Mouse (Mus musculus) neural tube, embryonic 15.5 days (tissue): ENCODE measurements around the gene Tnnt2. TPM values are rescaled to one million over a fixed set of nuclear protein-coding genes. Genes with fewer than 3 reads are reported as not detected.

Source experiments
- ATAC-seq: fragments of 200-750 bp; cut with Nextera tagmentation; 2 replicates; pipeline ENCODE4 v1.8.0; 2017; ENCODE audit warnings: mild to moderate bottlenecking, moderate TSS enrichment, moderate library complexity; ENCODE audit not compliant: low FRiP score
- H3K27ac ChIP-seq: fragments of 300-500 bp; sonication (generic); replicated peaks from 2 replicates; pipeline ENCODE4 v1.5.1; 2015; ENCODE audit warnings: mild to moderate bottlenecking, inconsistent platforms
- H3K27me3 ChIP-seq: fragments of 300-500 bp; sonication (generic); replicated peaks from 2 replicates; pipeline ENCODE4 v1.6.1; 2015; ENCODE audit warnings: inconsistent platforms
- H3K36me3 ChIP-seq: fragments of 300-500 bp; sonication (generic); 2 replicates; pipeline ENCODE4 v1.6.1; 2015; ENCODE audit warnings: inconsistent platforms
- H3K4me1 ChIP-seq: fragments of 300-500 bp; sonication (generic); 2 replicates; pipeline ENCODE4 v1.6.1; 2015; ENCODE audit warnings: inconsistent platforms
- H3K4me2 ChIP-seq: fragments of 300-500 bp; sonication (generic); 2 replicates; pipeline ENCODE4 v1.6.1; 2015; ENCODE audit warnings: inconsistent platforms, mild to moderate bottlenecking, moderate library complexity
- H3K4me3 ChIP-seq: fragments of 300-500 bp; sonication (generic); replicated peaks from 2 replicates; pipeline ENCODE4 v1.5.1; 2015; ENCODE audit warnings: mild to moderate bottlenecking, inconsistent platforms
- H3K9ac ChIP-seq: fragments of 300-500 bp; sonication (generic); replicated peaks from 2 replicates; pipeline ENCODE4 v1.6.1; 2015; ENCODE audit warnings: mild to moderate bottlenecking, inconsistent platforms
- H3K9me3 ChIP-seq: fragments of 300-500 bp; sonication (generic); replicated peaks from 2 replicates; pipeline ENCODE4 v1.6.1; 2016; ENCODE audit warnings: inconsistent platforms
- WGBS: fragments of 180-500 bp; shearing (Covaris S2); methylation state at CpG from one replicate; pipeline ENCODE4 v1.1.7; 2015; ENCODE audit warnings: mixed read lengths; 5-methylcytosine and 5-hydroxymethylcytosine counted together
- polyA plus RNA-seq: library from polyadenylated mRNA; unstranded; fragments of >200 nt; fragmentation: Nextera tagmentation; extraction: Ambion mirVana; gene quantifications from 2 replicates; pipeline ENCODE4 v1.2.1, GENCODE M21; 2015

Gene Tnnt2
- polyA plus RNA-seq, 1 experiment from 2014 or later = 12.3 TPM

DNA sequence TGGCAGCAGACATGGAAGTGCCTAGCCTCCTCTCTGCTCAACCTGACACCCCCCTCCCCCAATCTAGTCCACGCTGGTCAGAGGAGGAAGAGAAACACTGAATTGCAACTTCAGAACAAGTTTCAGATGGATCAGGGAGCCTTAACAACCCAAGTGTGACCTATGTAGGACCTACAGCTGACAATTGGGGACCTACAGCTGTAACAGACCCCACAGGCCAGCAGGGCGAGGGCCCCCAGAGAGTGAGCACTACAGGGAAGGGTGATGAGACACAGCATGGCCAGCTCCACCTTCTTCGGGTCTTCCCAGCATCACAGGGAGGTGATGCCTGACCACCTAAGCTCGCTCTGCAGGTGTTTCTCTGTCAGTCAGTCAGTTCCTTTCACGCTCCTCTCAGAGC lies 24.9 kb downstream of the Tnnt2 start:
- Histone ChIP-seq H3K4me3 (no peak overlapping the region), H3K4me2 (no peak overlapping the region), H3K36me3 (no peaks in the 10 kb centered on the region), H3K9ac (no peak overlapping the region), H3K27me3 (no peaks in the 10 kb centered on the region), H3K27ac (no peak overlapping the region), H3K9me3 (no peaks in the 10 kb centered on the region), H3K4me1 (no peaks in the 10 kb centered on the region)
- ATAC-seq = no peak
- WGBS = 83% methylated on average over 5 of the region's 5 CpGs

- H3K27me3 ChIP-seq = no peaks in the 10 kb centered on the region
- no peak overlapping the region for H3K4me3 ChIP-seq
- H3K4me2 ChIP-seq = no peak overlapping the region
- H3K9ac ChIP-seq = no peak overlapping the region
- H3K36me3 ChIP-seq = no peaks in the 10 kb centered on the region
- no peaks in the 10 kb centered on the region for H3K4me1 ChIP-seq
- ATAC-seq = no peak
- no peak overlapping the region for H3K27ac ChIP-seq
- no peaks in the 10 kb centered on the region for H3K9me3 ChIP-seq
- WGBS = 73% methylated on average over 9 of the region's 9 CpGs
These were observed 25.9 kb downstream of the Tnnt2 start for GRCm38 (mm10) chr1:135861980-135862552.

GRCm38 (mm10) chr1:135862561-135862960 lies 26.4 kb downstream of the Tnnt2 start:
- H3K4me2 ChIP-seq = no peak overlapping the region
- WGBS = 81% methylated on average over 5 of the region's 5 CpGs
- H3K36me3 ChIP-seq = no peaks in the 10 kb centered on the region

GRCm38 (mm10) chr1:135863786-135864335 lies 27.7 kb downstream of the Tnnt2 start:
- Histone ChIP-seq H3K27me3 (no peaks in the 10 kb centered on the region), H3K4me3 (no peak overlapping the region), H3K4me1 (no peaks in the 10 kb centered on the region), H3K27ac (no peak overlapping the region), H3K4me2 (no peak overlapping the region), H3K9me3 (no peaks in the 10 kb centered on the region), H3K36me3 (no peaks in the 10 kb centered on the region), H3K9ac (no peak overlapping the region)
- WGBS = 85% methylated on average over 9 of the region's 9 CpGs
- ATAC-seq = no peak

More at GRCm38 (mm10) chr1:135862561-135862960, 26.4 kb downstream of the Tnnt2 start:
- Histone ChIP-seq H3K9ac (no peak overlapping the region), H3K9me3 (no peaks in the 10 kb centered on the region), H3K27ac (no peak overlapping the region), H3K4me1 (no peaks in the 10 kb centered on the region), H3K27me3 (no peaks in the 10 kb centered on the region), H3K4me3 (no peak overlapping the region)
- ATAC-seq = no peak

- Histone ChIP-seq H3K9ac (no peak overlapping the region), H3K27me3 (no peaks in the 10 kb centered on the region), H3K9me3 (no peaks in the 10 kb centered on the region), H3K4me3 (no peak overlapping the region), H3K4me2 (no peak overlapping the region), H3K4me1 (no peaks in the 10 kb centered on the region), H3K36me3 (no peaks in the 10 kb centered on the region), H3K27ac (no peak overlapping the region)
- 88% methylated on average over 6 of the region's 6 CpGs for WGBS
- ATAC-seq = no peak
These were observed 28.7 kb downstream of the Tnnt2 start for GRCm38 (mm10) chr1:135864830-135865229.

DNA sequence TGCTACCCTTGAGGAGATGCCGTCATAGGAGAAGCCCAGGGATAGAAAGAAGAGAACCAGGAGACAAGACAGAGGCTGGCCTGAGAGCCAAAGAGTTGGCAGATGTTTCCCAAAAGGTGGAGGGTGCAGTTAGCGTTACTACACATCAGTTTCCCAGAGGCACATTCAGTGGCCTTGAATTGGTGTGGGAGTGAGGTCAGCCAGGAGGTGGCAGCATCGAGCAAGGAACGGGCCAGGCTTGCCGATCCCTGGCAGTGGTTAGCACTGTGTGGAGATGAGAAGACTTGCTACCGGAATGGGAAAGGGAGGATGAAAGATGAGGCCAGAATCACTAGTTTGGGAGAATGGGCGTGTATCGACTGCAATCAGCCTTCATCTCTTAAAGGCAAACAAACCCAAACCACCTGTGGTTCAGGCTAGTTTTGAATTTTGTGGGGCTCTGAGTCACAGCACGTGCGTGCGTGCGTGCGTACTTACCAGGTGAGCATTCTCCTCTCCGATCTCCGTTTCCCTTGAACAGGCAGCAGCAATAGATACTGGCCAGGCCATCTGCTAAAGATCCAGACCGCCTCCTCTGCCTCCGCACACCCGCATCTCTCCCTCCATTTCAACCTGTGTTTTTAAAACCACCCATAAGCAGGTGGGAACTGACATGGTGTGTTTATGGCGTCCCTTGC lies 29.5 kb downstream of the Tnnt2 start:
- H3K27me3 ChIP-seq = no peaks in the 10 kb centered on the region
- 52% methylated on average over 19 of the region's 19 CpGs for WGBS
- H3K4me2 ChIP-seq = no peak overlapping the region
- peak; percentile 88 for ATAC-seq
- no peaks in the 10 kb centered on the region for H3K4me1 ChIP-seq
- no peak overlapping the region for H3K4me3 ChIP-seq
- H3K27ac ChIP-seq = no peak overlapping the region
- H3K36me3 ChIP-seq = no peaks in the 10 kb centered on the region
- no peak overlapping the region for H3K9ac ChIP-seq
- H3K9me3 ChIP-seq = no peaks in the 10 kb centered on the region

GRCm38 (mm10) chr1:135868570-135868969 lies 32.4 kb downstream of the Tnnt2 start:
- no peak overlapping the region for H3K4me3 ChIP-seq
- H3K36me3 ChIP-seq = no peaks in the 10 kb centered on the region
- no peaks in the 10 kb centered on the region for H3K9me3 ChIP-seq
- WGBS = 91% methylated on average over 6 of the region's 6 CpGs
- H3K9ac ChIP-seq = no peak overlapping the region
- no peak overlapping the region for H3K27ac ChIP-seq
- H3K4me1 ChIP-seq = no peaks in the 10 kb centered on the region
- H3K4me2 ChIP-seq = no peak overlapping the region
- H3K27me3 ChIP-seq = no peaks in the 10 kb centered on the region
- ATAC-seq = no peak

DNA sequence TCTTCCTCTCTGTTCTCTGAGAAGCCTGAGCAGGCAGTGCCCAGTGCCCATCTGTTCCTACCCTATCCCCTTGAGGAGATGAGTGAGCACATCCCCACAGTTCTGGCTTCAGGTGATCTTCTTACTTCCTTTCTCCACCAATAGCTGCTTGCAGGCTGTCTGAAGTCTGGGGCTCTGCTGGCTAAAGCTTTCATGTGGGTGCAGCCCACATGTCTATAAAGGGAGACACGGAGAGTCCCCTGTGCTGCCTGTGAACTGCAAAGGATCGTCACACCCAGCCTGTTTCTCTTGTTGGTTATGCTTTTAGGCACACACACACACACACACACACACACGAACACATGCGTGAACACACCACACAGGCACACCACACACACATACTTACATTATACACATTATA lies 36.8 kb downstream of the Tnnt2 start:
- 89% methylated on average over 4 of the region's 4 CpGs for WGBS
- no peaks in the 10 kb centered on the region for H3K9me3 ChIP-seq
- H3K9ac ChIP-seq = no peak overlapping the region
- no peaks in the 10 kb centered on the region for H3K27me3 ChIP-seq
- no peaks in the 10 kb centered on the region for H3K4me1 ChIP-seq
- H3K4me3 ChIP-seq = no peak overlapping the region
- no peak overlapping the region for H3K4me2 ChIP-seq
- H3K36me3 ChIP-seq = no peaks in the 10 kb centered on the region
- no peak for ATAC-seq
- no peak overlapping the region for H3K27ac ChIP-seq

- Histone ChIP-seq H3K36me3 (no peaks in the 10 kb centered on the region), H3K4me1 (no peaks in the 10 kb centered on the region), H3K27ac (no peak overlapping the region), H3K4me3 (no peak overlapping the region), H3K27me3 (no peaks in the 10 kb centered on the region), H3K9ac (no peak overlapping the region), H3K9me3 (no peaks in the 10 kb centered on the region), H3K4me2 (no peak overlapping the region)
- WGBS = 71% methylated on average over 2 of the region's 2 CpGs
- no peak for ATAC-seq
These were observed 41.1 kb downstream of the Tnnt2 start for GRCm38 (mm10) chr1:135877248-135877647.

DNA sequence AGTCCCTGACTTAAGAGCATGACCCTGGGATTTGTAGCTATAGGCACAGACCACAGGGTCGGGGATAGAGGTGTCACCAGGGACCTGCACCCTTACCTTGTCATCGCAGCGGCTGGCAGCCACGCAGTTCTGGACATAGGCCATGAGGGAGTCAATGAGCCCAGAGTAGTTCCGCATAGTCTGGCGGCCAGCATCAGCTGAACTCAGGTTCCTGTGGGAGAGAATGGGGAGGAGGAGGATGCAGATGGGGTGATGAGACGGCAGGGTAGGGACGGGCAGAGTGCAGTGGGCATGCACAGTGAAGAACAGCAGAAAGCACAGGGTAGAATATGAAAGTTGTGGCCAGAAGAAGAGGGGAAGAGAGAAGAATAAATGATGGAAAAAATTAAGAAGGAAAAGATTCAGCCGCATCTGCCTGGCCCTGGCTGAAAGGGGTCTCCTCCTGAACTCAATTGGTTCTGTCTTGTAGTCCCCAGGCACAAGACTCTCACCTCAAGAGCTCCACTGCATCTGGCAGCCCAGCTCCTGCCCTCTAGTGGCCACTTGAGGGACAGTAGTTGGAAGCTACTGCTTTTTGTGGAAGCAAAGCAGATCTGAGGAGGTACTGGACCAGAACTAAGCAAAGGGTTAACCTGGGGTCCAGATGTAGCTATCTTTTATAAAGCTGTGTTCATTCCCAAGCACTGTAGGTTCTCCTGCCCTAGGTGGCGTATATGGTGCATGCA lies 46.4 kb downstream of the Tnnt2 start:
- 70% methylated on average over 10 of the region's 10 CpGs for WGBS
- no peaks in the 10 kb centered on the region for H3K4me1 ChIP-seq
- no peak overlapping the region for H3K27ac ChIP-seq
- no peaks in the 10 kb centered on the region for H3K9me3 ChIP-seq
- H3K4me2 ChIP-seq = no peak overlapping the region
- no peak overlapping the region for H3K4me3 ChIP-seq
- ATAC-seq = no peak
- no peaks in the 10 kb centered on the region for H3K27me3 ChIP-seq
- no peak overlapping the region for H3K9ac ChIP-seq
- no peaks in the 10 kb centered on the region for H3K36me3 ChIP-seq

- H3K9me3 ChIP-seq = no peaks in the 10 kb centered on the region
- no peaks in the 10 kb centered on the region for H3K27me3 ChIP-seq
- 81% methylated on average over 20 of the region's 20 CpGs for WGBS
- H3K9ac ChIP-seq = no peak overlapping the region
- peaks cover 3% of the 10 kb centered on the region; the same call in 1 of the 2 replicates for H3K4me1 ChIP-seq
- H3K36me3 ChIP-seq = no peaks in the 10 kb centered on the region
- no peak overlapping the region for H3K4me2 ChIP-seq
- ATAC-seq = no peak
- no peak overlapping the region for H3K4me3 ChIP-seq
- no peak overlapping the region for H3K27ac ChIP-seq
These were observed 53.5 kb downstream of the Tnnt2 start for GRCm38 (mm10) chr1:135889461-135890185.
